Mouse (Mus musculus) neutrophil, adult 83 days (primary cell): ENCODE measurements around the gene Serpina10. TPM values are rescaled to one million over a fixed set of nuclear protein-coding genes. Genes with fewer than 3 reads are reported as not detected.

Experiments
- total RNA-seq, 2 experiments: library from RNA; stranded (reverse); gene quantifications; one replicate each; pipeline ENCODE4 v1.2.4; 2023

Serpina10 gene
- under 1 TPM; 0.26 to 0.37 TPM for total RNA-seq

DNA sequence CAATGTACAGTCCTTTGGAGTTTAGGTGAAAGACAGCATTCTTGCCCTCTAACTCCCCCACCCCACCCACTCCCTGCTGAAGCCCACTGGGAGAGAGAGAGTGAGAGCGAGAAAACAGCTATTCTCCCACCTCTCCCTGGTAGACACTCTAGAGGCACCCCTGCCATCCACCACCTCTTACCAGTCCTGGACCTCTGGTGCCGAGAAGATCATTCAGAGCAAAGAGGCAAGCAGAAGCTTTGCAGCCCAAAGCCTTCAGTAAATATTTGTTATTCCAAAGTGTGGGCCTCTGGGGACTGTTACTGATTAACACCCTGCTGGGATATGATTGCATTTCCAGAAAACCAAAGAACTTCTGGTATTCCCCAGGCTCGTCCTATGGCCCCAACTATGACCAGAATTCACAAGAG lies at the start of gene Serpina10:
Gene Serpina10, minus strand, starts transcription at position 242 of the 410 bp plus-strand sequence.

GRCm38 (mm10) chr12:103676039-103676438 lies 44.8 kb upstream of the Serpina10 start, which contains the start of gene Serpina16:
Gene Serpina16, minus strand, starts transcription at chr12:103676139.

DNA sequence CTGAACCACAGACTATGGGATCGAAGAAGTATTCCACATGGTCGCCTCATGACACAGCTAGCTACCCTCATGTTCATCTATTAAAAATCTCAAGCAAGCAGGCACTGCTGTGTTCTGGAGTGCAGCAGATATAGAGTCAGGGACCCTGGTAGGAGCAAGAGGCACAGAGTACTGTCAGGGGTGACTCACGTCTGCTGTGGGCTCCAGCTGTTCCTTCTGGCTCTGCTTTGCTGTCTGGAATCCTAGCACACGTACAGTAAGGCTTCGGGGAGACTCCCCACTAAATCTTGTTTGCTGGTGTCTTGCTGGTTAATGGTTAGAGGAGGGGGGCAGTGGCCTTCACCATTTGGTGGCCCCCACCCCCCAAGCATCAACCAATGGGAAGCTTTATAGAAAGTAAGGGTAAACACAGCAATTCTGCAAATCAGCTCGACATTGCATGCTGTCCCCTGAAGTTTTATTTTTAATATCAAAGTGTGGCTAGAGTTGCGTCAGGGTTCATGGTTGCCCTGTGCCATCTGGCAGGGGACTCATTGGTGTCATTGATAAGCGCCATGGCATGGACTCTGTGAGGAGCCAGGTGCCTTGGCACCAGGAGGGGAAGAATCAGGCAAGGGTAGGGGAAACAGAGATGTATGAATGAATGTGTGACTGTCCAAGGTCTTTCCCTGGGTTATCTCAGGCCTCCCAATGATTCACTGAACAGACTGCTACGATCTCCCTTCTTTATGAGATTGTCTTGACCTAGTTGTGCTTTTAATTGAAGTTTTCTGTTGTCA lies 25.8 kb upstream of the Serpina10 start, which contains the start of gene Serpina6:
Gene Serpina6, minus strand, starts transcription at position 365 of the 779 bp plus-strand sequence.

Other genes with a start within 250 kb of the Serpina10 start
- gene Otub2, start 242.8 kb downstream of the Serpina10 start, total RNA-seq = 1 to 10 TPM; 1.8 to 2.2 TPM
- 1 to 10 TPM; 1.4 to 2.5 TPM for gene 9330161L09Rik, start 223.6 kb downstream of the Serpina10 start, total RNA-seq
- gene Ddx24, start 205.6 kb downstream of the Serpina10 start, total RNA-seq = 10 to 100 TPM; 57.6 to 59.6 TPM
- 10 to 100 TPM; 78.8 to 93.3 TPM for gene Ifi27, start 197.2 kb downstream of the Serpina10 start, total RNA-seq
- gene Ifi27l2a, start 187.8 kb downstream of the Serpina10 start, total RNA-seq = 100 to 1,000 TPM; 101 to 117 TPM
- not detected for gene Ifi27l2b, start 174.2 kb downstream of the Serpina10 start, total RNA-seq
- gene Ppp4r4, start 99.2 kb downstream of the Serpina10 start, total RNA-seq = under 1 TPM; 0.09 to 0.11 TPM
- gene Serpina6, start 25.8 kb upstream of the Serpina10 start, total RNA-seq = not detected
- gene Serpina16, start 44.7 kb upstream of the Serpina10 start, total RNA-seq = not detected
- not detected for gene Serpina1f, start 64.1 kb upstream of the Serpina10 start, total RNA-seq
- gene Serpina1d, start 142.1 kb upstream of the Serpina10 start, total RNA-seq = 1 to 10 TPM in 1 of 2 experiments, not detected in 1; 1.4 TPM
- under 1 TPM; 0.53 to 0.57 TPM for gene Serpina1b, start 198.9 kb upstream of the Serpina10 start, total RNA-seq
- not detected for gene Serpina1a, start 232.1 kb upstream of the Serpina10 start, total RNA-seq